Mouse (Mus musculus): ENCODE measurements around the gene Olfr1107. TPM values are rescaled to one million over a fixed set of nuclear protein-coding genes. Genes with fewer than 3 reads are reported as not detected.

Olfr1107 gene
- not detected in 2 replicates for polyA plus RNA-seq (2012; rRNA removed)

GRCm38 (mm10) chr2:87075717-87076116 is at the start of gene Olfr1107:
Gene Olfr1107, minus strand, starts transcription at chr2:87075817.
- DNase-seq (ENCODE audit: low read depth, low spot score), result no peak
- 72% methylated on average over 1 of the region's 1 CpGs for WGBS

GRCm38 (mm10) chr2:87114467-87114866 is 38.9 kb upstream of the Olfr1107 start, which contains the start of gene Olfr259:
Gene Olfr259, minus strand, starts transcription at chr2:87114567.
- DNase-seq (ENCODE audit: low read depth, low spot score), result no peak

- no peak for DNase-seq (ENCODE audit: low read depth, low spot score)
- 62% methylated on average over 1 of the region's 1 CpGs for WGBS
Measured at GRCm38 (mm10) chr2:87095908-87096307, 20.3 kb upstream of the Olfr1107 start, which contains the start of gene Olfr1109. Gene Olfr1109, minus strand, starts transcription at chr2:87096008.

- 44% methylated on average over 1 of the region's 1 CpGs for WGBS
- no peak for DNase-seq (ENCODE audit: low read depth, low spot score)
Measured at GRCm38 (mm10) chr2:87052173-87052572, 23.4 kb downstream of the Olfr1107 start, which contains the start of gene Olfr1106. Gene Olfr1106, minus strand, starts transcription at chr2:87052273.

GRCm38 (mm10) chr2:87036431-87036830 is 39.2 kb downstream of the Olfr1107 start, which contains the start of gene Olfr1105:
Gene Olfr1105, minus strand, starts transcription at chr2:87036531.
- DNase-seq (ENCODE audit: low read depth, low spot score), result no peak

GRCm38 (mm10) chr2:87026980-87027379 is 48.6 kb downstream of the Olfr1107 start, which contains the start of gene Olfr1104:
Gene Olfr1104, minus strand, starts transcription at chr2:87027080.
- 38% methylated on average over 1 of the region's 1 CpGs for WGBS
- DNase-seq (ENCODE audit: low read depth, low spot score), result no peak

Other genes starting within 250 kb of the Olfr1107 start
- gene Olfr1095, start 224.1 kb downstream of the Olfr1107 start, polyA plus RNA-seq (2012; rRNA removed), result not detected in 2 replicates
- gene Gm13723, start 201.0 kb downstream of the Olfr1107 start, polyA plus RNA-seq (2012; rRNA removed), result not detected in 2 replicates
- gene Olfr1097, start 183.6 kb downstream of the Olfr1107 start, polyA plus RNA-seq (2012; rRNA removed), result not detected in 2 replicates
- not detected in 2 replicates for gene Olfr1098, start 151.3 kb downstream of the Olfr1107 start, polyA plus RNA-seq (2012; rRNA removed)
- gene Olfr1099, start 115.1 kb downstream of the Olfr1107 start, polyA plus RNA-seq (2012; rRNA removed), result not detected in 2 replicates
- gene Olfr1100, start 95.9 kb downstream of the Olfr1107 start, polyA plus RNA-seq (2012; rRNA removed), result not detected in 2 replicates
- not detected in 2 replicates for gene Olfr1101, start 84.6 kb downstream of the Olfr1107 start, polyA plus RNA-seq (2012; rRNA removed)
- not detected in 2 replicates for gene Olfr1102, start 77.4 kb downstream of the Olfr1107 start, polyA plus RNA-seq (2012; rRNA removed)
- gene Olfr1104, start 48.7 kb downstream of the Olfr1107 start, polyA plus RNA-seq (2012; rRNA removed), result not detected in 2 replicates
- gene Olfr1105, start 39.3 kb downstream of the Olfr1107 start, polyA plus RNA-seq (2012; rRNA removed), result not detected in 2 replicates
- gene Olfr1106, start 23.5 kb downstream of the Olfr1107 start, polyA plus RNA-seq (2012; rRNA removed), result not detected in 2 replicates
- gene Olfr1109, start 20.2 kb upstream of the Olfr1107 start, polyA plus RNA-seq (2012; rRNA removed), result not detected in 2 replicates
- not detected in 2 replicates for gene Olfr259, start 38.8 kb upstream of the Olfr1107 start, polyA plus RNA-seq (2012; rRNA removed)
- not detected in 2 replicates for gene Olfr1110, start 64.5 kb upstream of the Olfr1107 start, polyA plus RNA-seq (2012; rRNA removed)
- not detected in 2 replicates for gene Olfr1111, start 76.8 kb upstream of the Olfr1107 start, polyA plus RNA-seq (2012; rRNA removed)
- not detected in 2 replicates for gene Olfr1112, start 112.0 kb upstream of the Olfr1107 start, polyA plus RNA-seq (2012; rRNA removed)
- not detected in 2 replicates for gene Olfr1113, start 133.2 kb upstream of the Olfr1107 start, polyA plus RNA-seq (2012; rRNA removed)
- gene Olfr1115, start 172.2 kb upstream of the Olfr1107 start, polyA plus RNA-seq (2012; rRNA removed), result not detected in 2 replicates
- gene Olfr1116, start 191.7 kb upstream of the Olfr1107 start, polyA plus RNA-seq (2012; rRNA removed), result not detected in 2 replicates
- gene Olfr1118, start 231.8 kb upstream of the Olfr1107 start, polyA plus RNA-seq (2012; rRNA removed), result not detected in 2 replicates